Mouse (Mus musculus): ENCODE data around the gene Mepce.

GRCm38 (mm10) chr5:137822126-137822525 is 34.7 kb upstream of the Mepce start:
- TF ChIP-seq CTCF (conservative IDR thresholded peaks at IDR 0.05; ENCODE audit: low read length) (no peak), POU5F1 (IDR thresholded peaks at IDR 0.05; ENCODE audit: borderline replicate concordance, low read length) (no peak), NANOG (IDR thresholded peaks at IDR 0.05; ENCODE audit: borderline replicate concordance, low read length) (no peak)
